Mouse (Mus musculus) lung, embryonic 14.5 days (tissue): ENCODE data around the gene Plekhh3. TPM values are rescaled to one million over a fixed set of nuclear protein-coding genes. Genes with fewer than 3 reads are reported as not detected.

Experiments
- ATAC-seq: fragments of 200-750 bp; cut with Nextera tagmentation; 2 replicates; pipeline ENCODE4 v1.8.0; 2017; ENCODE audit warnings: mild to moderate bottlenecking, moderate TSS enrichment, moderate library complexity; ENCODE audit not compliant: insufficient read depth
- DNase-seq: peaks from one replicate; pipeline ENCODE4 v3.0.0-alpha.2; 2015
- H3K27ac ChIP-seq: fragments of 300-500 bp; sonication (generic); 2 replicates; pipeline ENCODE4 v1.5.1; 2014; ENCODE audit warnings: low read depth, mild to moderate bottlenecking, moderate library complexity
- H3K27me3 ChIP-seq: fragments of 300-500 bp; sonication (generic); 2 replicates; pipeline ENCODE4 v1.6.1; 2014; ENCODE audit warnings: low read length, control low read depth; ENCODE audit not compliant: insufficient read depth
- H3K36me3 ChIP-seq: fragments of 300-500 bp; sonication (generic); 2 replicates; pipeline ENCODE4 v1.6.1; 2014; ENCODE audit warnings: control low read depth; ENCODE audit not compliant: insufficient read depth
- H3K4me1 ChIP-seq: fragments of 300-500 bp; sonication (generic); 2 replicates; pipeline ENCODE4 v1.6.1; 2014; ENCODE audit warnings: antibody characterized with exemption, control low read depth; ENCODE audit not compliant: insufficient read depth
- H3K4me2 ChIP-seq: fragments of 300-500 bp; sonication (generic); 2 replicates; pipeline ENCODE4 v1.6.1; 2014; ENCODE audit warnings: mild to moderate bottlenecking
- H3K4me3 ChIP-seq: fragments of 300-500 bp; sonication (generic); 2 replicates; pipeline ENCODE4 v1.5.1; 2014; ENCODE audit warnings: low read depth, low read length
- H3K9ac ChIP-seq: fragments of 300-500 bp; sonication (generic); 2 replicates; pipeline ENCODE4 v1.6.1; 2014
- H3K9me3 ChIP-seq: fragments of 300-500 bp; sonication (generic); 2 replicates; pipeline ENCODE4 v1.6.1; 2016; ENCODE audit warnings: low read depth, low read length, control low read depth
- CTCF ChIP-seq: IDR thresholded peaks from 2 replicates; pipeline ENCODE4 v1.5.1; 2016; ENCODE audit warnings: antibody characterized with exemption, low read depth
- WGBS: fragments of 180-500 bp; shearing (Covaris S2); extraction: QIAGEN DNeasy Blood & Tissue Kit; methylation state at CpG from one replicate; pipeline ENCODE4 v1.1.7; 2014; 5-methylcytosine and 5-hydroxymethylcytosine counted together
- polyA plus RNA-seq: library from polyadenylated mRNA; unstranded; fragments of >200 nt; fragmentation: Nextera tagmentation; extraction: Ambion mirVana; gene quantifications from 2 replicates; pipeline ENCODE4 v1.2.1, GENCODE M21; 2014

Plekhh3 gene
- polyA plus RNA-seq, 1 experiment from 2014 or later = 15.9 TPM

- H3K4me3 ChIP-seq = no peak overlapping the region
- WGBS = 25% methylated on average over 10 of the region's 10 CpGs
These were observed 24.8 kb downstream of the Plekhh3 start for GRCm38 (mm10) chr11:101146377-101146776.

GRCm38 (mm10) chr11:101143338-101144225, 27.6 kb downstream of the Plekhh3 start:
- no peaks in the 10 kb centered on the region for H3K36me3 ChIP-seq
- ATAC-seq = peak; percentile 58; the same call in 1 of the 2 replicates
- H3K27me3 ChIP-seq = peaks cover 9% of the 10 kb centered on the region; the same call in 1 of the 2 replicates
- H3K9ac ChIP-seq = peak overlapping the region; percentile 40
- no peak for TF ChIP-seq CTCF
- DNase-seq = peak; percentile 73
- peak overlapping the region; percentile 24 for H3K4me3 ChIP-seq
- H3K27ac ChIP-seq = no peak overlapping the region
- peak overlapping the region; percentile 63 for H3K4me2 ChIP-seq
- 19% methylated on average over 19 of the region's 19 CpGs for WGBS
- H3K4me1 ChIP-seq = peaks cover 11% of the 10 kb centered on the region
- H3K9me3 ChIP-seq = no peaks in the 10 kb centered on the region

More at GRCm38 (mm10) chr11:101146377-101146776, 24.8 kb downstream of the Plekhh3 start:
- H3K36me3 ChIP-seq = no peaks in the 10 kb centered on the region
- no peak overlapping the region for H3K27ac ChIP-seq
- H3K4me2 ChIP-seq = no peak overlapping the region
- TF ChIP-seq CTCF = no peak
- H3K9me3 ChIP-seq = no peaks in the 10 kb centered on the region
- no peaks in the 10 kb centered on the region for H3K27me3 ChIP-seq
- DNase-seq (no peak), ATAC-seq (no peak)
- H3K9ac ChIP-seq = no peak overlapping the region
- 0 out of 2 replicates have a peak, but pooled peaks cover 4% of the 10 kb centered on the region for H3K4me1 ChIP-seq

GRCm38 (mm10) chr11:101142215-101142967, 28.8 kb downstream of the Plekhh3 start:
- Histone ChIP-seq H3K4me3 (no peak overlapping the region), H3K36me3 (no peaks in the 10 kb centered on the region), H3K4me2 (no peak overlapping the region), H3K4me1 (peaks cover 11% of the 10 kb centered on the region), H3K9ac (no peak overlapping the region), H3K27me3 (peaks cover 9% of the 10 kb centered on the region; the same call in 1 of the 2 replicates), H3K27ac (no peak overlapping the region), H3K9me3 (no peaks in the 10 kb centered on the region)
- no peak for DNase-seq
- TF ChIP-seq CTCF = no peak
- no peak for ATAC-seq
- 78% methylated on average over 10 of the region's 10 CpGs for WGBS

- peak overlapping the region; percentile 65; the same call in 1 of the 2 replicates for H3K27ac ChIP-seq
- no peak for TF ChIP-seq CTCF
- peaks cover 9% of the 10 kb centered on the region; the same call in 1 of the 2 replicates for H3K27me3 ChIP-seq
- DNase-seq (no peak), ATAC-seq (no peak)
- H3K9ac ChIP-seq = no peak overlapping the region
- no peak overlapping the region for H3K4me2 ChIP-seq
- H3K36me3 ChIP-seq = no peaks in the 10 kb centered on the region
- WGBS = 74% methylated on average over 8 of the region's 8 CpGs
- H3K4me3 ChIP-seq = no peak overlapping the region
- no peaks in the 10 kb centered on the region for H3K9me3 ChIP-seq
- peaks cover 11% of the 10 kb centered on the region for H3K4me1 ChIP-seq
These were observed 30.1 kb downstream of the Plekhh3 start for GRCm38 (mm10) chr11:101141088-101141487.

GRCm38 (mm10) chr11:101140164-101140819, 30.9 kb downstream of the Plekhh3 start:
- 31% methylated on average over 27 of the region's 27 CpGs for WGBS
- H3K9me3 ChIP-seq = no peaks in the 10 kb centered on the region
- ATAC-seq = 0 out of 2 replicates have a peak, but pooled peaks have one; percentile 22
- peaks cover 11% of the 10 kb centered on the region for H3K4me1 ChIP-seq
- H3K4me2 ChIP-seq = peak overlapping the region; percentile 57
- no peak for TF ChIP-seq CTCF
- H3K36me3 ChIP-seq = no peaks in the 10 kb centered on the region
- peak overlapping the region; percentile 41 for H3K9ac ChIP-seq
- H3K27me3 ChIP-seq = peaks cover 9% of the 10 kb centered on the region; the same call in 1 of the 2 replicates
- peak overlapping the region; percentile 65; the same call in 1 of the 2 replicates for H3K27ac ChIP-seq
- DNase-seq = peak; percentile 78
- H3K4me3 ChIP-seq = peak overlapping the region; percentile 26

- Histone ChIP-seq H3K4me1 (peaks cover 11% of the 10 kb centered on the region), H3K4me3 (peak overlapping the region; percentile 17; the same call in 1 of the 2 replicates), H3K27ac (peak overlapping the region; percentile 50), H3K9me3 (no peaks in the 10 kb centered on the region), H3K36me3 (no peaks in the 10 kb centered on the region), H3K9ac (no peak overlapping the region), H3K27me3 (peaks cover 9% of the 10 kb centered on the region; the same call in 1 of the 2 replicates), H3K4me2 (peak overlapping the region; percentile 46)
- 17% methylated on average over 15 of the region's 15 CpGs for WGBS
- DNase-seq = peak; percentile 69
- ATAC-seq = peak; percentile 55; the same call in 1 of the 2 replicates
- 0 out of 2 replicates have a peak, but pooled peaks have one; percentile 9 for TF ChIP-seq CTCF
These were observed 32.5 kb downstream of the Plekhh3 start for GRCm38 (mm10) chr11:101138536-101139181.
